Mouse (Mus musculus) forelimb bud, embryonic 11.5 days (tissue): ENCODE measurements around the gene Rhot2.

Experiments used
- DNase-seq: peaks from one replicate; pipeline ENCODE4 v3.0.0-alpha.2; 2012; ENCODE audit warnings: low read depth, low spot score

The Rhot2 gene

GRCm38 (mm10) chr17:25842509-25842908, 2.1 kb downstream of the Rhot2 start:
- no peak for DNase-seq

- DNase-seq = no peak
Measured at GRCm38 (mm10) chr17:25841117-25841880, 3.4 kb downstream of the Rhot2 start, which contains the start of gene Gm20683. TSS of gene Gm20683 (minus strand) at chr17:25841763.

GRCm38 (mm10) chr17:25840519-25840918, 4.1 kb downstream of the Rhot2 start:
- DNase-seq = no peak

- DNase-seq = no peak
Measured at GRCm38 (mm10) chr17:25839455-25840235, 5.0 kb downstream of the Rhot2 start.

GRCm38 (mm10) chr17:25838904-25839303, 5.7 kb downstream of the Rhot2 start:
- no peak for DNase-seq

GRCm38 (mm10) chr17:25837533-25837932, 7.1 kb downstream of the Rhot2 start:
- no peak for DNase-seq

- DNase-seq = no peak
Measured at GRCm38 (mm10) chr17:25837076-25837410, 7.6 kb downstream of the Rhot2 start, which contains the start of gene Rhbdl1. TSS of gene Rhbdl1 (minus strand) at chr17:25837295.

GRCm38 (mm10) chr17:25836397-25837075, 8.1 kb downstream of the Rhot2 start:
- DNase-seq = no peak

- no peak for DNase-seq
Measured at GRCm38 (mm10) chr17:25835816-25836215, 8.8 kb downstream of the Rhot2 start.

- no peak for DNase-seq
Measured at GRCm38 (mm10) chr17:25835301-25835700, 9.3 kb downstream of the Rhot2 start.

GRCm38 (mm10) chr17:25834595-25835222, 9.9 kb downstream of the Rhot2 start:
- DNase-seq = no peak

- no peak for DNase-seq
Measured at GRCm38 (mm10) chr17:25833961-25834594, 10.6 kb downstream of the Rhot2 start.

GRCm38 (mm10) chr17:25833291-25833663, 11.4 kb downstream of the Rhot2 start, which contains the start of gene Stub1:
TSS of gene Stub1 (minus strand) at chr17:25833404.
- DNase-seq = peak; percentile 85

- peak; percentile 99 for DNase-seq
Measured at GRCm38 (mm10) chr17:25832436-25833290, 12.0 kb downstream of the Rhot2 start.

GRCm38 (mm10) chr17:25831451-25832281, 13.0 kb downstream of the Rhot2 start:
- no peak for DNase-seq

GRCm38 (mm10) chr17:25830806-25831431, 13.7 kb downstream of the Rhot2 start:
- no peak for DNase-seq

GRCm38 (mm10) chr17:25830200-25830753, 14.4 kb downstream of the Rhot2 start:
- no peak for DNase-seq

- no peak for DNase-seq
Measured at GRCm38 (mm10) chr17:25829558-25830017, 15.1 kb downstream of the Rhot2 start.
